Mouse (Mus musculus) embryonic facial prominence, embryonic 12.5 days (tissue): Measurements from ENCODE around the gene Gcm1. TPM values are rescaled to one million over a fixed set of nuclear protein-coding genes. Genes with fewer than 3 reads are reported as not detected.

Experiments used
- ATAC-seq: fragments of 200-750 bp; cut with Nextera tagmentation; 2 replicates; pipeline ENCODE4 v1.8.0; 2017; ENCODE audit not compliant: insufficient number of reproducible peaks, insufficient read depth, low FRiP score, low TSS enrichment
- H3K27ac ChIP-seq: fragments of 300-500 bp; sonication (generic); 2 replicates; pipeline ENCODE4 v1.5.1; 2016; ENCODE audit warnings: mild to moderate bottlenecking
- H3K27me3 ChIP-seq: fragments of 300-500 bp; sonication (generic); 2 replicates; pipeline ENCODE4 v1.6.1; 2016; ENCODE audit warnings: mild to moderate bottlenecking, moderate library complexity
- H3K36me3 ChIP-seq: fragments of 300-500 bp; sonication (generic); 2 replicates; pipeline ENCODE4 v1.6.1; 2016; ENCODE audit warnings: mild to moderate bottlenecking
- H3K4me1 ChIP-seq: fragments of 300-500 bp; sonication (generic); 2 replicates; pipeline ENCODE4 v1.6.1; 2016
- H3K4me2 ChIP-seq: fragments of 300-500 bp; sonication (generic); replicated peaks from 2 replicates; pipeline ENCODE4 v1.6.1; 2016; ENCODE audit warnings: mild to moderate bottlenecking, moderate library complexity
- H3K4me3 ChIP-seq: fragments of 300-500 bp; sonication (generic); 2 replicates; pipeline ENCODE4 v1.5.1; 2016; ENCODE audit warnings: mild to moderate bottlenecking
- H3K9ac ChIP-seq: fragments of 300-500 bp; sonication (generic); 2 replicates; pipeline ENCODE4 v1.6.1; 2016; ENCODE audit warnings: mild to moderate bottlenecking, moderate library complexity
- H3K9me3 ChIP-seq: fragments of 300-500 bp; sonication (generic); 2 replicates; pipeline ENCODE4 v1.6.1; 2016; ENCODE audit warnings: mild to moderate bottlenecking, moderate library complexity
- WGBS: fragments of 180-500 bp; shearing (Covaris S2); methylation state at CpG from one replicate; pipeline ENCODE4 v1.1.7; 2016; 5-methylcytosine and 5-hydroxymethylcytosine counted together
- polyA plus RNA-seq: library from polyadenylated mRNA; unstranded; fragments of >200 nt; fragmentation: Nextera tagmentation; extraction: Ambion mirVana; gene quantifications from 2 replicates; pipeline ENCODE4 v1.2.1, GENCODE M21; 2016

Gcm1 gene
- polyA plus RNA-seq = 0.10 and 0.18 TPM in 2 replicates

DNA sequence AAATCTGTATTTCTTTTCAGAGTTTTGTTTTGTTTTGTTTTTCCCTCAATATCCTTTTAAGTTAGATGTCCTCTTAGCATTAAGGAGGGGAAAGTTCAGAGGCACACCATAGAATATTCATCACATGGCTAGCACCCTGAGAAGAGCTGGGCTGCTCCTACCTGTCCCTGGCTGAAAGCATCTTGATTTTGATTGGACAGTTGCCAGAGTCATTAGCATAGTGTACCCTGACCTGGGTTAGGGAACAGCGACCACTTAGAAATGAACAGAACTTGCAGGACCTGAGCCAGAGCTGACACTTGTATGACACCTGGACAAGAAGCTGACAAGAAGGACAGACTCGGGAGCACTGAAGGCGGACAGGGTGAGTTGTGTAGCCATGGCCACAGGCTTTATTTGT, at the start of gene Gcm1:
Gene Gcm1 (plus strand): TSS at position 248 of the 400 bp plus-strand sequence.
- Histone ChIP-seq H3K9me3 (no peaks in the 10 kb centered on the region), H3K4me3 (no peak within 1 kb of the TSS), H3K4me1 (no peaks in the 10 kb centered on the region), H3K27me3 (no peaks in the 10 kb centered on the region), H3K9ac (no peak within 1 kb of the TSS), H3K36me3 (no peaks in the 10 kb centered on the region), H3K4me2 (no peak within 1 kb of the TSS), H3K27ac (no peak within 1 kb of the TSS)
- 52% methylated on average over 3 of the region's 3 CpGs for WGBS
- no peak for ATAC-seq

- no peak overlapping the region for H3K4me2 ChIP-seq
- no peaks in the 10 kb centered on the region for H3K4me1 ChIP-seq
- no peak overlapping the region for H3K9ac ChIP-seq
- H3K4me3 ChIP-seq = no peak overlapping the region
- H3K27me3 ChIP-seq = no peaks in the 10 kb centered on the region
- H3K27ac ChIP-seq = no peak overlapping the region
- ATAC-seq = no peak
- H3K36me3 ChIP-seq = no peaks in the 10 kb centered on the region
- no peaks in the 10 kb centered on the region for H3K9me3 ChIP-seq
- WGBS = 77% methylated on average over 2 of the region's 2 CpGs
These were observed 48.4 kb upstream of the Gcm1 start for GRCm38 (mm10) chr9:78003278-78003677.

DNA sequence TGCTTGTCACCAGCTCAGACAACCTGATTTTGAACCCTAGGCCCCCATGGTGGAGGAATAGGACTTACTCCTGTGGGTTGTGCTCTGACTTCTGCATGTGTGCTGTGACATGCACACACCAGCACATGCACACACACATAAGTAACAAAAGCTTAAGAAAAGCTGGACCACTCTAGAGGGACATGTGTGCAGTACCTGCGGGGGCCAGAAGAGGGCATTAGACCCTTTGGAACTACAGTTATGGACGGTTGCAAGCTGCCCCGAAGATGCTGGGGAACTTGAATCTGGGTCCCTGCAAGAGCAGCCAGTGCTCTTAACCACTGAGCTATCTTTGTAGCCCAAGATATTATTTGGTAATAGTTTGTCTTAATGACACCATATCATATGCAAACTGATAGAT, 46.2 kb upstream of the Gcm1 start:
- Histone ChIP-seq H3K4me3 (no peak overlapping the region), H3K4me2 (no peak overlapping the region), H3K27ac (no peak overlapping the region), H3K36me3 (no peaks in the 10 kb centered on the region), H3K9me3 (no peaks in the 10 kb centered on the region), H3K4me1 (no peaks in the 10 kb centered on the region), H3K9ac (no peak overlapping the region), H3K27me3 (no peaks in the 10 kb centered on the region)
- no peak for ATAC-seq
- WGBS = 55% methylated on average over 3 of the region's 3 CpGs

GRCm38 (mm10) chr9:78006209-78007001, 45.3 kb upstream of the Gcm1 start:
- WGBS = 59% methylated on average over 19 of the region's 19 CpGs
- Histone ChIP-seq H3K27me3 (no peaks in the 10 kb centered on the region), H3K4me1 (no peaks in the 10 kb centered on the region), H3K4me3 (no peak overlapping the region), H3K9ac (no peak overlapping the region), H3K4me2 (no peak overlapping the region), H3K9me3 (no peaks in the 10 kb centered on the region), H3K27ac (no peak overlapping the region), H3K36me3 (no peaks in the 10 kb centered on the region)
- peak; percentile 80 for ATAC-seq

- Histone ChIP-seq H3K4me1 (no peaks in the 10 kb centered on the region), H3K4me3 (no peak overlapping the region), H3K27me3 (no peaks in the 10 kb centered on the region), H3K9ac (no peak overlapping the region), H3K36me3 (no peaks in the 10 kb centered on the region), H3K9me3 (no peaks in the 10 kb centered on the region), H3K4me2 (no peak overlapping the region), H3K27ac (no peak overlapping the region)
- WGBS = 90% methylated on average over 7 of the region's 7 CpGs
- ATAC-seq = no peak
These were observed 42.3 kb upstream of the Gcm1 start for GRCm38 (mm10) chr9:78009382-78009781.

- 84% methylated on average over 5 of the region's 5 CpGs for WGBS
These were observed 41.5 kb upstream of the Gcm1 start for GRCm38 (mm10) chr9:78010187-78010586.

DNA sequence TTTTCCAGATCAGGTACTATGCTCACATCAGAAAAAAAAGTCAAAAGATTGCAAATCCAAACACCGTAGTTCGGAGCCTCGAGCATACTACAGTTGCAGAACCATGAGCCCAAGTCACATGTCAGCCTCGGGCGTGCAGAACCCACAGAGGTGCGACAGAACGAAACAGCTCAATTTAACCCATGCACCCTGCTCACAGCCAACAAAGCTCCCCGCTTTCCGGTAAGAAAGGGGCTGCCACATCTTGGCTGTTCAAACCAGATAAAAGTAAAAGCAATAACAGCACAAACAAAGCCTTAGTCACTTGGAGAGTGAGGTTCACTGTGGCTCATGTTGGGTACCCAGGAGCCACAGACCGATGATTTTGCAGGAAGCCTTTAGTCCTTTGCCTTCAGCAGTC, 41.0 kb upstream of the Gcm1 start:
- no peak overlapping the region for H3K9ac ChIP-seq
- no peak overlapping the region for H3K27ac ChIP-seq
- H3K9me3 ChIP-seq = no peaks in the 10 kb centered on the region
- no peaks in the 10 kb centered on the region for H3K36me3 ChIP-seq
- ATAC-seq = no peak
- no peak overlapping the region for H3K4me2 ChIP-seq
- WGBS = 83% methylated on average over 10 of the region's 10 CpGs
- H3K4me1 ChIP-seq = no peaks in the 10 kb centered on the region
- H3K4me3 ChIP-seq = no peak overlapping the region
- no peaks in the 10 kb centered on the region for H3K27me3 ChIP-seq

More at GRCm38 (mm10) chr9:78010187-78010586, 41.5 kb upstream of the Gcm1 start:
- Histone ChIP-seq H3K9ac (no peak overlapping the region), H3K4me2 (no peak overlapping the region), H3K9me3 (no peaks in the 10 kb centered on the region), H3K36me3 (no peaks in the 10 kb centered on the region), H3K4me3 (no peak overlapping the region), H3K4me1 (no peaks in the 10 kb centered on the region), H3K27ac (no peak overlapping the region), H3K27me3 (no peaks in the 10 kb centered on the region)
- ATAC-seq = no peak

DNA sequence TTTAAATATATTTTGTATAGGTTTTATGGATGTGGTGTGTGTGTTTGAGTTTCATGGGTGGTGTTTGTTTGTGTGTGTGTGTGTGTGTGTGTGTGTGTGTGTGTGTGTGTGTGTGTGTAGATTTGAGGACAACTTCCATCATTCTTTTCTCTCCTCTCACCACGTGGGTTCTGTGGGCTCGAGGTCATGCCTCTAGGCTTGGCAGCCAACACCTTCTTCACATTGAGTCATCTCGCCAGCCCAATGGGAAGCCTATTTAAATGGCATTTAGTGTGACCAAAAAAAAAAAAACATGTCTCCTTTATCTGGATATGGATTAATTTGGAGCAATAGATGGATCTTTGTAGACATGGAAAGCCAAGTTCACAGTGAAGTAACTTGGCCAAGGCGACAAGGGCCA, 39.7 kb upstream of the Gcm1 start:
- no peak overlapping the region for H3K4me2 ChIP-seq
- H3K27me3 ChIP-seq = no peaks in the 10 kb centered on the region
- no peaks in the 10 kb centered on the region for H3K9me3 ChIP-seq
- 79% methylated on average over 4 of the region's 4 CpGs for WGBS
- no peak overlapping the region for H3K9ac ChIP-seq
- no peak overlapping the region for H3K4me3 ChIP-seq
- no peaks in the 10 kb centered on the region for H3K36me3 ChIP-seq
- H3K27ac ChIP-seq = no peak overlapping the region
- no peaks in the 10 kb centered on the region for H3K4me1 ChIP-seq
- no peak for ATAC-seq

DNA sequence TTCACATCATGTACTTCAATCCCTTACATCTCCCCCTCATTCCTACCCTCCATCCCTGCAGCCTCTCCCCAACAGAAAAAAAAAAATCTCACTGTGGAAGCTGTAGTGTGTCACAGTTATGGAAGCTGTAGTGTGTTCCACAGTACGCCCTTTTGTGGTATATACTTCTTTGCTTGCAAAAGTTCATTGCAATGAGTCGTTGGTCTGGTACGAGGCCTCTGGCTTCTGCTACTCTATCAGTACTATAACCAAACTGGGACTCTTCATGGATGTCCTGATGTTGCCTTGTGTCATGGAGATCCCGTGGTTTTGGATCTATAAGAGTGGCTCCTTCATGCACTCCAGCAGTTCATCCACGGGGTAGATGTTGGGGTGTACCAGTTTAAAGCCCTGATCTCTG, 39.0 kb upstream of the Gcm1 start:
- H3K27ac ChIP-seq = no peak overlapping the region
- H3K4me1 ChIP-seq = no peaks in the 10 kb centered on the region
- no peaks in the 10 kb centered on the region for H3K27me3 ChIP-seq
- no peak for ATAC-seq
- H3K4me2 ChIP-seq = no peak overlapping the region
- H3K36me3 ChIP-seq = no peaks in the 10 kb centered on the region
- 90% methylated on average over 5 of the region's 5 CpGs for WGBS
- H3K4me3 ChIP-seq = no peak overlapping the region
- H3K9ac ChIP-seq = no peak overlapping the region
- H3K9me3 ChIP-seq = no peaks in the 10 kb centered on the region

GRCm38 (mm10) chr9:78013813-78014212, 37.9 kb upstream of the Gcm1 start:
- Histone ChIP-seq H3K27ac (no peak overlapping the region), H3K9ac (no peak overlapping the region), H3K4me2 (no peak overlapping the region), H3K36me3 (no peaks in the 10 kb centered on the region), H3K4me1 (no peaks in the 10 kb centered on the region), H3K9me3 (no peaks in the 10 kb centered on the region), H3K4me3 (no peak overlapping the region), H3K27me3 (no peaks in the 10 kb centered on the region)
- ATAC-seq = no peak
- WGBS = 29% methylated on average over 1 of the region's 1 CpGs

DNA sequence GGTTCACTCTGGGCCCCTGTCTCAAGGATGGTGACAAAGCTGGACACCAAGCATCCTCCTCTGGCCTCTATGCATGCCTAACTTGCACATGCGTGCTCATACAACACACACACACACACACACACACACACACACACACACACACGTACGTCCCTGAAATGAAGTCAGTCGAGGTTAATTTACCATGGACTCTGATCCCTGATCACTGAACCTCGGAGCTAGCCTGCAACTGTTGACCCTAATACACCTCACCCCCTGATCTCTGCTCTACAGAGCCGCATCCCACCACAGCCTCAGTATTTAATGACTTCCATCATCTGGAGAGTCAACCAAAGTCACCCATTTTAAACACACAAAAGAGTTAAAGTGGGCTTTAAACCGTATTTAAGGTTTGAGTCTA, 35.9 kb upstream of the Gcm1 start:
- Histone ChIP-seq H3K4me2 (no peak overlapping the region), H3K4me1 (no peaks in the 10 kb centered on the region), H3K27ac (no peak overlapping the region), H3K9me3 (no peaks in the 10 kb centered on the region), H3K27me3 (no peaks in the 10 kb centered on the region), H3K9ac (no peak overlapping the region), H3K4me3 (no peak overlapping the region), H3K36me3 (no peaks in the 10 kb centered on the region)
- WGBS = 81% methylated on average over 7 of the region's 7 CpGs
- no peak for ATAC-seq

DNA sequence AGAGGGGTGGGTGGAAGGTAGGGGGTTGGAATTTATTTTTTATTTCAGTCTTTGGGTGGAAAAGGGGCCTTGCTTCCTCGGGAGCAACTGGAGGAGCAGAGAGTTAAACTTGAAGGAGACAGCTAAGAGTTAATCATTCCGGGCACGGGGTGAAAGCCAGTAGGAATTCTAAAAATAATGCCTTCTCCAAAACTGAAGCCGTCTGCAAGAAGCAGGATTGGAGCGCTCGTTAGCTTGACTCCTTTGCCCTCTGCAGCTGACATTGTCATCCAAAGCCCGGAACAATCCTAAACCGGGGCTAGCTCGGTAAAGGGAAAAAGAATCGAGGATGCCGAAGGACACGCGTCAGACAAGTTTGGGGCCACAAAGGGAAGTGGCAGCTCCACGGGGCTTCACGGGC, 35.4 kb upstream of the Gcm1 start:
- no peak overlapping the region for H3K27ac ChIP-seq
- H3K27me3 ChIP-seq = no peaks in the 10 kb centered on the region
- no peaks in the 10 kb centered on the region for H3K36me3 ChIP-seq
- no peak overlapping the region for H3K4me3 ChIP-seq
- no peak for ATAC-seq
- no peak overlapping the region for H3K4me2 ChIP-seq
- no peaks in the 10 kb centered on the region for H3K9me3 ChIP-seq
- WGBS = 57% methylated on average over 15 of the region's 15 CpGs
- no peak overlapping the region for H3K9ac ChIP-seq
- peaks cover 4% of the 10 kb centered on the region; the same call in 1 of the 2 replicates for H3K4me1 ChIP-seq
